ENCODE assay signal across 10 mouse cellular contexts in genomic region chr2:71837791-71838190, GRCm38 (mm10). TPM values are rescaled to one million over a fixed set of nuclear protein-coding genes. Genes with fewer than 3 reads are reported as not detected.
DNase-seq lines count a peak whose midpoint lies in the region; ATAC-seq and TF ChIP-seq lines count a peak whose summit lies in the region.
"Had no signal": no experiment of that assay in that cellular context is flagged by ENCODE, and none has a peak within 500 bp of the region (broad histone marks: within the 10 kb centered on the region; RNA-seq: fewer than 3 reads in every experiment).

No protein-coding gene starts in this region.

- 44% methylated on average over 6 of the region's 6 CpGs for WGBS in midbrain, embryonic 14.5 days
- 41% methylated on average over 6 of the region's 6 CpGs for WGBS in midbrain, embryonic 15.5 days
- WGBS in heart, postnatal 0 days = 26% methylated on average over 6 of the region's 6 CpGs
- whole genome bisulfite sequencing in limb, embryonic 11.5 days = 48% methylated on average over 6 of the region's 6 CpGs

- no peak for TF ChIP-seq EP300 in heart, postnatal 0 days (IDR thresholded peaks at IDR 0.05; ENCODE audit: low read depth)

- no peaks in the 10 kb centered on the region for H3K36me3 ChIP-seq in midbrain, embryonic 14.5 days (ENCODE audit: control insufficient read depth, insufficient read depth, low read length)
- no peaks in the 10 kb centered on the region for H3K36me3 ChIP-seq in midbrain, embryonic 15.5 days (replicated peaks)
- H3K36me3 ChIP-seq in heart, postnatal 0 days (replicated peaks; ENCODE audit: control insufficient read depth, insufficient read depth, low read length) = peaks cover 22% of the 10 kb centered on the region
- no peaks in the 10 kb centered on the region for H3K36me3 ChIP-seq in limb, embryonic 11.5 days (ENCODE audit: control insufficient read depth, insufficient read depth, low read length)

- no peaks in the 10 kb centered on the region for H3K9me3 ChIP-seq in midbrain, embryonic 14.5 days (ENCODE audit: control insufficient read depth, low read length)
- no peaks in the 10 kb centered on the region for H3K9me3 ChIP-seq in midbrain, embryonic 15.5 days
- H3K9me3 ChIP-seq in heart, postnatal 0 days (replicated peaks; ENCODE audit: control insufficient read depth, low read length) = no peaks in the 10 kb centered on the region
- H3K9me3 ChIP-seq in limb, embryonic 11.5 days (ENCODE audit: control insufficient read depth, low read length) = no peaks in the 10 kb centered on the region
- H3K9me3 ChIP-seq: heart, embryonic 15.5 days; neural tube, embryonic 13.5 days had no signal

- no peaks in the 10 kb centered on the region for H3K27me3 ChIP-seq in midbrain, embryonic 14.5 days (ENCODE audit: control insufficient read depth, insufficient read depth, low read length)
- no peaks in the 10 kb centered on the region for H3K27me3 ChIP-seq in midbrain, embryonic 15.5 days (replicated peaks)
- H3K27me3 ChIP-seq in heart, postnatal 0 days (ENCODE audit: control insufficient read depth, insufficient read depth, low read length) = no peaks in the 10 kb centered on the region
- H3K27me3 ChIP-seq in limb, embryonic 11.5 days (ENCODE audit: control insufficient read depth, insufficient read depth, low read length) = no peaks in the 10 kb centered on the region
- H3K27me3 ChIP-seq: heart, embryonic 15.5 days; neural tube, embryonic 13.5 days had no signal

- H3K4me3 ChIP-seq in midbrain, embryonic 14.5 days (replicated peaks; ENCODE audit: low read depth, low read length) = no peak overlapping the region
- no peak overlapping the region for H3K4me3 ChIP-seq in midbrain, embryonic 15.5 days
- no peak overlapping the region for H3K4me3 ChIP-seq in heart, postnatal 0 days (ENCODE audit: low read depth, low read length)
- no peak overlapping the region for H3K4me3 ChIP-seq in limb, embryonic 11.5 days (ENCODE audit: low read depth, low read length)
- H3K4me3 ChIP-seq: heart, embryonic 15.5 days; neural tube, embryonic 13.5 days had no signal

- H3K27ac ChIP-seq in midbrain, embryonic 14.5 days (replicated peaks; ENCODE audit: low read depth, low read length) = no peak overlapping the region
- no peak overlapping the region for H3K27ac ChIP-seq in midbrain, embryonic 15.5 days
- H3K27ac ChIP-seq in heart, postnatal 0 days (ENCODE audit: low read depth) = no peak overlapping the region
- H3K27ac ChIP-seq in limb, embryonic 11.5 days (replicated peaks; ENCODE audit: low read depth, low read length) = no peak overlapping the region
- H3K27ac ChIP-seq: heart, embryonic 15.5 days; neural tube, embryonic 13.5 days had no signal

- peak; percentile 63 for TF ChIP-seq CTCF in heart, postnatal 0 days (IDR thresholded peaks at IDR 0.05; ENCODE audit: low read depth)

- no peaks in the 10 kb centered on the region for H3K4me1 ChIP-seq in midbrain, embryonic 14.5 days (ENCODE audit: control insufficient read depth, insufficient read depth, low read length)
- H3K4me1 ChIP-seq in midbrain, embryonic 15.5 days = no peaks in the 10 kb centered on the region
- no peaks in the 10 kb centered on the region for H3K4me1 ChIP-seq in heart, postnatal 0 days (ENCODE audit: control insufficient read depth, insufficient read depth)
- H3K4me1 ChIP-seq in limb, embryonic 11.5 days (ENCODE audit: control insufficient read depth, insufficient read depth, low read length) = no peaks in the 10 kb centered on the region
- H3K4me1 ChIP-seq: neural tube, embryonic 13.5 days had no signal

- H3K4me2 ChIP-seq in midbrain, embryonic 14.5 days (ENCODE audit: low read length) = no peak overlapping the region
- no peak overlapping the region for H3K4me2 ChIP-seq in midbrain, embryonic 15.5 days
- H3K4me2 ChIP-seq in heart, postnatal 0 days (ENCODE audit: low read depth, low read length) = no peak overlapping the region
- H3K4me2 ChIP-seq in limb, embryonic 11.5 days (ENCODE audit: low read depth, severe bottlenecking) = no peak overlapping the region
- H3K4me2 ChIP-seq: heart, embryonic 15.5 days; neural tube, embryonic 13.5 days had no signal

- no peak overlapping the region for H3K9ac ChIP-seq in midbrain, embryonic 14.5 days (replicated peaks; ENCODE audit: low read length)
- H3K9ac ChIP-seq in midbrain, embryonic 15.5 days = no peak overlapping the region
- H3K9ac ChIP-seq in heart, postnatal 0 days (replicated peaks; ENCODE audit: low read depth, low read length) = no peak overlapping the region
- H3K9ac ChIP-seq in limb, embryonic 11.5 days (ENCODE audit: low read length) = no peak overlapping the region
- H3K9ac ChIP-seq: heart, embryonic 15.5 days; neural tube, embryonic 13.5 days had no signal

- no peak for ATAC-seq in midbrain, embryonic 14.5 days (ENCODE audit: low FRiP score, low TSS enrichment)
- no peak for ATAC-seq in midbrain, embryonic 15.5 days (replicated peaks)
- no peak for ATAC-seq in heart, postnatal 0 days (ENCODE audit: insufficient read depth, low read depth)
- no peak for ATAC-seq in limb, embryonic 11.5 days (ENCODE audit: insufficient number of reproducible peaks, low FRiP score, low TSS enrichment, low read depth)
- no peak; the same call in 1 of the 2 replicates for ATAC-seq in megakaryocyte, adult 5-6 weeks (ENCODE audit: poor library complexity, severe bottlenecking)

- DNase-seq in midbrain, embryonic 14.5 days = peak; percentile 87
- peak; percentile 39 for DNase-seq in T-cell, adult 2 months (ENCODE audit: low spot score)
- peak; percentile 16 for DNase-seq in cerebellum, adult 9-10 months
- peak; percentile 65 for DNase-seq in heart, postnatal 0 days (ENCODE audit: low spot score)
- DNase-seq in limb, embryonic 11.5 days (ENCODE audit: low spot score) = peak; percentile 90
- peak; percentile 61 for DNase-seq in right cerebral cortex, adult 18-20 months

RNA-seq across cellular contexts. Expression of gene Pdk1, which starts 35.2 kb away (rescaled TPM):
- 14.6 and 23.2 TPM in 2 replicates for polyA plus RNA-seq in midbrain, embryonic 14.5 days (2014; fragmentation: Nextera tagmentation; extraction: Ambion mirVana)
- 21.2 and 23.9 TPM in 2 replicates for polyA plus RNA-seq in midbrain, embryonic 15.5 days (2015; fragmentation: Nextera tagmentation; extraction: Ambion mirVana)
- 181 and 286 TPM in 2 replicates for total RNA-seq in heart, postnatal 0 days (2014; rRNA removed; ENCODE audit: low replicate concordance)
- polyA plus RNA-seq in heart, postnatal 0 days (2015; fragmentation: Nextera tagmentation; extraction: Ambion mirVana) = 62.8 and 65.0 TPM in 2 replicates
- 47.3 and 49.1 TPM in 2 replicates for polyA plus RNA-seq in limb, embryonic 11.5 days (2014; fragmentation: Nextera tagmentation; extraction: Ambion mirVana)
- total RNA-seq in megakaryocyte, adult 5-6 weeks (2015) = 4.7 and 5.7 TPM in 2 replicates
- 8.6 and 19.8 TPM in 2 replicates for total RNA-seq in megakaryocyte, adult 5-6 weeks (2017)

Comparison
In these comparisons a context has a peak if more than half of its experiments do, and no peak if none do; other contexts are left out.
1. DNase-seq: peak in every context shown above with its lines; median percentile 90 in limb, embryonic 11.5 days; 87 in midbrain, embryonic 14.5 days; 65 in heart, postnatal 0 days; 61 in right cerebral cortex, adult 18-20 months; 39 in T-cell, adult 2 months; 16 in cerebellum, adult 9-10 months.